Mouse (Mus musculus) heart, embryonic 14.5 days (tissue): Measurements from ENCODE around the gene Csf2rb. TPM values are rescaled to one million over a fixed set of nuclear protein-coding genes. Genes with fewer than 3 reads are reported as not detected.
"Not testable (repeated sequence)": the region's sequence is repeated elsewhere in the genome, so short reads cannot be mapped to it uniquely, and the experiment has no call there.

Experiments
- ATAC-seq: fragments of 200-750 bp; cut with Nextera tagmentation; 2 replicates; pipeline ENCODE4 v1.8.0; 2017; ENCODE audit warnings: low read depth, moderate TSS enrichment; ENCODE audit not compliant: insufficient number of reproducible peaks, insufficient read depth, low FRiP score
- H3K27ac ChIP-seq, 2 experiments: fragments of 200-500 bp in 1 of 2; fragments of 300-500 bp in 1 of 2; sonication (generic) in 1 of 2; replicated peaks in 1 of 2; 2 replicates each; pipeline ENCODE4 v1.5.1; 2012 to 2014; ENCODE audit warnings: low read depth in 2 of 2, low read length in 2 of 2, control low read depth in 1 of 2, mild to moderate bottlenecking in 1 of 2, mixed read lengths in 1 of 2; ENCODE audit not compliant: control insufficient read depth in 1 of 2, insufficient read depth in 1 of 2
- H3K27me3 ChIP-seq: fragments of 300-500 bp; sonication (generic); 2 replicates; pipeline ENCODE4 v1.6.1; 2014; ENCODE audit warnings: mild to moderate bottlenecking, low read length, control low read depth; ENCODE audit not compliant: control insufficient read depth, insufficient read depth
- H3K36me3 ChIP-seq: fragments of 300-500 bp; sonication (generic); 2 replicates; pipeline ENCODE4 v1.6.1; 2014; ENCODE audit warnings: mild to moderate bottlenecking, control low read depth, low read length, mixed read lengths; ENCODE audit not compliant: control insufficient read depth, insufficient read depth
- H3K4me1 ChIP-seq, 2 experiments: fragments of 200-500 bp in 1 of 2; fragments of 300-500 bp in 1 of 2; sonication (generic) in 1 of 2; 2 replicates each; pipeline ENCODE4 v1.6.1; 2012 to 2014; ENCODE audit warnings: low read length in 2 of 2, control low read depth in 1 of 2, mixed read lengths in 1 of 2; ENCODE audit not compliant: control insufficient read depth in 2 of 2, insufficient read depth in 2 of 2
- H3K4me2 ChIP-seq: fragments of 300-500 bp; sonication (generic); 2 replicates; pipeline ENCODE4 v1.6.1; 2014; ENCODE audit warnings: mild to moderate bottlenecking, low read length
- H3K4me3 ChIP-seq, 2 experiments: fragments of 200-500 bp in 1 of 2; fragments of 300-500 bp in 1 of 2; sonication (generic) in 1 of 2; 2 replicates each; pipeline ENCODE4 v1.5.1; 2012 to 2014; ENCODE audit warnings: low read length in 2 of 2, mild to moderate bottlenecking in 2 of 2, control low read depth in 1 of 2, low read depth in 1 of 2, moderate library complexity in 1 of 2; ENCODE audit not compliant: control insufficient read depth in 1 of 2, insufficient read depth in 1 of 2
- H3K9ac ChIP-seq: fragments of 300-500 bp; sonication (generic); 2 replicates; pipeline ENCODE4 v1.6.1; 2014; ENCODE audit warnings: mild to moderate bottlenecking, low read length
- H3K9me3 ChIP-seq: fragments of 300-500 bp; sonication (generic); 2 replicates; pipeline ENCODE4 v1.6.1; 2016; ENCODE audit warnings: low read length, control low read depth; ENCODE audit not compliant: control insufficient read depth
- WGBS: fragments of 180-500 bp; shearing (Covaris S2); extraction: QIAGEN DNeasy Blood & Tissue Kit; methylation state at CpG from one replicate; pipeline ENCODE4 v1.1.7; 2014; 5-methylcytosine and 5-hydroxymethylcytosine counted together
- polyA plus RNA-seq: library from polyadenylated mRNA; unstranded; fragments of >200 nt; fragmentation: Nextera tagmentation; extraction: Ambion mirVana; gene quantifications from 2 replicates; pipeline ENCODE4 v1.2.1, GENCODE M21; 2014

The Csf2rb gene
- polyA plus RNA-seq, 1 experiment from 2014 or later, result 0.99 TPM

DNA sequence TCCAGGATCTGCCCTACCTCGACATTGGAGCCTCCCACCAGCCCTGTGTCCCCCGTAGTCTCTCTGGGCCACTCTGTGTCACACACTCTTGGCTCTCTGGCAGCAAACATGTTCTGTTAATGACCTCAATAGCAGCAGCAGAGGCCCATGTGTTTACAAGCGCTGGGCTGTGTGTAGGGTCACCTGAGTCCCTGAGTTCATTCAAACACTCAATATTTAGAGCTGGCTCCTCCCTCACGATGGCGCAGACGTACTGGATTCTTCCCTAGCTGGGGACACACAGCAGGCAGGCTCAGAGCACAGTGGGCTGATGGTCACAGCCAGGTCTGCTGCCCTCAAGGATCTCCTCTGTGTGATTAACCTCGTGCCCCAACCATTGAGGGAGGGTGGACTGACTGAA is 15.4 kb downstream of the Csf2rb start:
- H3K4me1 ChIP-seq, H3K36me3 ChIP-seq, H3K9ac ChIP-seq, ATAC-seq, H3K4me2 ChIP-seq, H3K9me3 ChIP-seq, H3K4me3 ChIP-seq, H3K27me3 ChIP-seq, H3K27ac ChIP-seq: not testable (repeated sequence)
- 69% methylated on average over 5 of the region's 7 CpGs for WGBS

DNA sequence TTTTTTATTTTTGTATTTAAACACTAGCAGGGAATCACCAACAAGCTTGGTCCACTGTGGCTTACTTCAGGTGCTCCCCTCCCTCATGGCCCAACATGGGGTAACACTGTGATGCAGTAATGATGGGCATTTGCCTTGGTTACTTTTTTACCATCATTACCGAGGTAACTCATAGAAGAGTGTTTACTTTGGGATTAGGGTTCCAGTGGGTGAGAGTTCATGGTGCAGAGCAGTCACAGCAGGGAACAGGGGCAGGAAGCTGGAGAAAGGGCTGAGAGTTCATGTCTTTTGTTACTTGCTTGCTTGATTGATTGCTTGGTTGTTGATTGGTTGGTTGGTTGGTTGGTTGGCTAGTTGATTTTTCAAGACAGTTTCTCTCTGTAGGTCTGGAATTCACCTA is 18.1 kb downstream of the Csf2rb start:
- WGBS, result 10% methylated on average over 1 of the region's 1 CpGs
- Histone ChIP-seq H3K27me3 (no peaks in the 10 kb centered on the region), H3K4me3 (no peak overlapping the region), H3K4me2 (no peak overlapping the region), H3K36me3 (no peaks in the 10 kb centered on the region), H3K9me3 (no peaks in the 10 kb centered on the region), H3K27ac (no peak overlapping the region), H3K9ac (no peak overlapping the region), H3K4me1 (no peaks in the 10 kb centered on the region)
- ATAC-seq, result no peak

DNA sequence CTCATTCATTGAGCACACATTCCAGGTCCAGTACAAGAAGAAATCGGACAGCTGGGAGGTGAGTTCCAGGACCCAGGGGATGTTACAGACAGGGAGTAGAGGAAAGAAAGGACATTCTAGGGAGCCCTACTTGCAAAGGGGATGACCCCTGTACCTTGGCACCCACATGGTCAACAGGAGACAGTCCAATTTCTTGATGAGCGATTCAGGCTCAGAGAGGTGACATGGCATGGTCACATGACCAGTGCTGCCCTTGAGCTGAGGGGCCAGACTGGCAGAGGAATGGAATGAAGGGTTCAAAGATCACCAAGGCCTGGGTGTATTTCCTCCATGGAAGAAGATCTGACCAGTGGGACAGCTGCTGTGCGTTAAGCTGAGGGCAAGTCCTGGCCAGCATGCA is 19.0 kb downstream of the Csf2rb start:
- no peak for ATAC-seq
- Histone ChIP-seq H3K4me1 (no peaks in the 10 kb centered on the region), H3K27ac (no peak overlapping the region), H3K9me3 (no peaks in the 10 kb centered on the region), H3K4me2 (no peak overlapping the region), H3K9ac (no peak overlapping the region), H3K27me3 (no peaks in the 10 kb centered on the region), H3K36me3 (no peaks in the 10 kb centered on the region), H3K4me3 (no peak overlapping the region)
- WGBS, result 81% methylated on average over 3 of the region's 3 CpGs

DNA sequence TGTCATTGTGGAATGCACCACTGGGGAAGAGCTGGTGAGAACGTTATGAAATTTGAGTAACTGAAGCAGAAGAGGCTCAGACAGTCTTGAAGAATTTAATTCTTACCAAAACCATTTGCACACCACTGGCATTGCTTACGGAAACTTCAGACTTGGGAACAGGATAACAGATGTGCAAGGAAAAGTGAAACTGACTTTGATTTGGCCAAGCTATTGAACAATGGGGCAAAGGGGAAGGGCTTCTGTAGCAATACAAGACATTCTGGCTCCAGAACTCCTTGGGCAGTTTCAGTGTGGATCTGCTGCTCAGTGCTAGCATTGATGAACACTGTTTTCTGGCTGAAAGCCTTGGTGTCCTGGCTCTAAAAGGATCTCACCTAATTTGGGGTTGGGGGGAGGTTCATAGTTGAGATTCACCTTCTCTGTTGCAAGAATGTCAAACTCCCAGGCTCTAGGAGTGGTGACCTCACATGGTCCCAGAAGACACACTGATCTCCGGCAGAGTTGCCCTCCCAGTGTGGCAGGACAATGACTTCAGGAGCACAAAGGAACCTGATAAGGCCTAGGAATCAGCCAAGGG is 26.1 kb downstream of the Csf2rb start:
- H3K27ac ChIP-seq, result no peak overlapping the region
- ATAC-seq, result no peak
- no peak overlapping the region for H3K4me2 ChIP-seq
- no peaks in the 10 kb centered on the region for H3K36me3 ChIP-seq
- WGBS, result 43% methylated on average over 3 of the region's 3 CpGs
- no peaks in the 10 kb centered on the region for H3K27me3 ChIP-seq
- H3K9ac ChIP-seq, result no peak overlapping the region
- H3K4me3 ChIP-seq, result no peak overlapping the region
- no peaks in the 10 kb centered on the region for H3K9me3 ChIP-seq
- no peaks in the 10 kb centered on the region for H3K4me1 ChIP-seq

DNA sequence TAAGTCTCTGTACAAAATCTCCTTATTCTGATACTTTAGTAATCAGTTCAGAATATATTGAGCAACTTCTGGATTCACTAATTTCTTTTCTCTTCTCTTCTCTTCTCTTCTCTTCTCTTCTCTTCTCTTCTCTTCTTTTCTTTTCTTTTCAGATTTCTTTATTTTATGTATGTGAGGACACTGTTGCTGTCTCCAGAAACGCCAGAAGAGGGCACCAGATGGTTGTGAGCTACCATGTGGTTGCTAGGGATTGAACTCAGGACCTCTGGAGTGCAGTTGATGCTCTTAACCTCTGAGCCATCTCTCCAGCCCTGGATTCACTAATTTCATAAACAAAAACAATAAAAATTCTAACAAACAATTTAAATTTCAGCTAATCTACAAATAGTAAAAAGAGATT is 29.4 kb downstream of the Csf2rb start:
- WGBS, result 0% methylated on average over 1 of the region's 1 CpGs

DNA sequence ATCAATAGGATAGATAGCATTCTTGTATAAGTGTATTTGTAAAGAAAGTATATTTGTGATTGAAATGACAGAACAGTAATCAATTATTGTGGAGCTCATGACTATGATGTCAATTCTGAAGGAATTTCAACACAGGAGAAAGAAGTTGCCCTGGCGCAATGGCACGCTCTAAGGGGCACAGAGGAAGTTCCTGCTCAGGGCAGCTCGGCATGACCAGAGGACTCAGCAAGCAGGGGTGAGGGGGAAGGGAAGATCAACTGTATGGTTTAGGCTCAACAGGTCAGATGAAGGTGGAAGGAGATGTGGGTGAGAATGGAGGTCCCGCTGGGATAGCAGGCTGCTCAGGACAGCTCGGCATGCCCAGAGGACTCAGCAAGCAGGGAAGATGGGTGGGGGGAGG is 30.0 kb downstream of the Csf2rb start:
- 80% methylated on average over 5 of the region's 5 CpGs for WGBS
- H3K9ac ChIP-seq, result no peak overlapping the region
- H3K4me3 ChIP-seq, result no peak overlapping the region
- H3K27me3 ChIP-seq, result no peaks in the 10 kb centered on the region
- ATAC-seq, result no peak
- H3K27ac ChIP-seq, result no peak overlapping the region
- no peaks in the 10 kb centered on the region for H3K4me1 ChIP-seq
- H3K36me3 ChIP-seq, result no peaks in the 10 kb centered on the region
- no peaks in the 10 kb centered on the region for H3K9me3 ChIP-seq
- H3K4me2 ChIP-seq, result no peak overlapping the region

More for the DNA sequence above, 29.4 kb downstream of the Csf2rb start:
- H3K9ac ChIP-seq, result no peak overlapping the region
- no peaks in the 10 kb centered on the region for H3K27me3 ChIP-seq
- no peak for ATAC-seq
- no peaks in the 10 kb centered on the region for H3K9me3 ChIP-seq
- no peak overlapping the region for H3K27ac ChIP-seq
- no peaks in the 10 kb centered on the region for H3K36me3 ChIP-seq
- no peaks in the 10 kb centered on the region for H3K4me1 ChIP-seq
- no peak overlapping the region for H3K4me2 ChIP-seq
- H3K4me3 ChIP-seq, result no peak overlapping the region

- ATAC-seq, result no peak
- no peak overlapping the region for H3K27ac ChIP-seq
- H3K9me3 ChIP-seq, result peaks cover 6% of the 10 kb centered on the region
- H3K9ac ChIP-seq, result no peak overlapping the region
- no peaks in the 10 kb centered on the region for H3K36me3 ChIP-seq
- H3K4me1 ChIP-seq, result no peaks in the 10 kb centered on the region
- no peak overlapping the region for H3K4me3 ChIP-seq
- WGBS, result 74% methylated on average over 2 of the region's 2 CpGs
- peaks cover 27% of the 10 kb centered on the region for H3K27me3 ChIP-seq
- H3K4me2 ChIP-seq, result no peak overlapping the region
Measured at GRCm38 (mm10) chr15:78365916-78366315, 40.4 kb downstream of the Csf2rb start.

DNA sequence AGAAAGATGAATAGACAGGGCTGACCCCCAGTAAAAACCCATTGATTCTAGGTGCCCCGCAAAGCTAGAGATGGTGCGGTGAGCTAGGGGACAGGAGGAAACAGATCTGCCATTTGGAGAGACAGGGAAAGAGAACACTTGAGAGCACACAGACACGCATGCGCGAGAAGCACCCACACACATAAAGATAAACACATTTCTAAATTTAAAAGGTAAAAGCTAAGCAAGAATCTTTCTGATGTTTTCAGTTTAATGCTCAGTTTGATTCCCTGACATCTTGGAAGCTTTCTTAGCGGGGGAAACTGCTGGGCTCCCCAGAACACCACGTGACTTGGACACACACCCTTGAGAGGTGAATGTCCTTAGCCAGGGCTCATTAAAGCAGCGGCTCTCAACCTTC is 41.3 kb downstream of the Csf2rb start:
- H3K4me1 ChIP-seq, result no peaks in the 10 kb centered on the region
- H3K9ac ChIP-seq, result no peak overlapping the region
- no peak overlapping the region for H3K4me3 ChIP-seq
- H3K36me3 ChIP-seq, result no peaks in the 10 kb centered on the region
- H3K4me2 ChIP-seq, result no peak overlapping the region
- no peak for ATAC-seq
- WGBS, result 75% methylated on average over 8 of the region's 8 CpGs
- peaks cover 6% of the 10 kb centered on the region for H3K9me3 ChIP-seq
- H3K27me3 ChIP-seq, result peaks cover 27% of the 10 kb centered on the region
- H3K27ac ChIP-seq, result no peak overlapping the region
